Mouse (Mus musculus) embryonic fibroblast, embryonic 13.5 days (primary cell): ENCODE data around the gene Kcnk13.

Experiments used
- CTCF ChIP-seq: IDR thresholded peaks from 2 replicates; pipeline ENCODE4 v1.5.1; 2011; ENCODE audit warnings: mild to moderate bottlenecking, control low read depth, low read length, moderate library complexity, borderline replicate concordance; ENCODE audit not compliant: insufficient read depth
- POLR2A ChIP-seq: IDR thresholded peaks from 2 replicates; pipeline ENCODE4 v1.6.1; 2011; ENCODE audit warnings: low read depth, mild to moderate bottlenecking, control low read depth, low read length, moderate library complexity

GRCm38 (mm10) chr12:99932245-99932644 is 32.1 kb upstream of the Kcnk13 start:
- TF ChIP-seq CTCF (no peak), POLR2A (no peak)
